7 mouse cellular contexts compared by ENCODE assay signal in the genomic region with DNA sequence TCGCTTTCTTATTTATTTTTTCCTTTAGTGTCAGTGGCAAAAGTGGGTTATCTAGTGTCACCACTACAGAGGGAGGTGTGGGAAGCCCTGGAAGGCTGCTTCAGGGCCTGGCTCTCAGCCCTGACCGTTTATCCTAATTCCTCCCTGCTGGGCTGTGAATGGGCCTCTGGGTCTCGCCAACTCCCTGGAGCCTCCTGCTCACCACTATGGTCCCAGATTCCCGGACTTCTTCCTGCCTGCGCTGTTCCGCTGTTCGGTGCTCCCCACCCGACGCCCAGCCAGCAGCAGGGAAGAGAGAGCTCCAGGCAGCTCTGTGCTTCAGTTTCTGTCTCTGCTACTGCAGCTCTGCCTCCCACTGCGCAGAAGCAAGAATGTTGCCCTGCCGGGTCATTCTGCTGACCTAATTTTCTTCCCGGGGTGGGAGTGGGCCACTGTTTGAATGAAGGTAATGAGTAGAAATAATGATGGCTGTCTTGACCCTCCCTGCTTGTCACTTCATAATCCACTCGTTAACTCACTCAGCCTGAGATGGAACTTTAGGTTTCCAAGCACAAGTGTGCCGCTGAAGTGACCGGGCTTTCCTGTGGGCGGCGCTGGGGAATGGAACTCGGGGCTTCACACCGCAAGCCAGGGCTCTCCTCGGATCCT. TPM values are rescaled to one million over a fixed set of nuclear protein-coding genes. Genes with fewer than 3 reads are reported as not detected.
DNase-seq lines count a peak whose midpoint lies in the region; ATAC-seq and TF ChIP-seq lines count a peak whose summit lies in the region.

No protein-coding gene starts in this region.

- H3K4me3 ChIP-seq in forebrain, embryonic 15.5 days = no peak overlapping the region
- H3K4me3 ChIP-seq in hindbrain, embryonic 15.5 days = no peak overlapping the region
- H3K4me3 ChIP-seq in liver, embryonic 12.5 days = no peak overlapping the region
- H3K4me3 ChIP-seq in olfactory bulb, adult 2 months (ENCODE audit: insufficient read depth, low read depth, low read length) = peak overlapping the region; percentile 2

- no peak for TF ChIP-seq CTCF in olfactory bulb, adult 2 months (IDR thresholded peaks at IDR 0.05; ENCODE audit: insufficient read depth, low read depth, low read length)

- no peak overlapping the region; the same call in 1 of the 2 replicates for H3K27ac ChIP-seq in forebrain, embryonic 15.5 days (replicated peaks)
- H3K27ac ChIP-seq in hindbrain, embryonic 15.5 days (replicated peaks) = 0 out of 2 replicates have a peak overlapping the region, but pooled peaks have one; percentile 10
- H3K27ac ChIP-seq in liver, embryonic 12.5 days = no peak overlapping the region
- H3K27ac ChIP-seq in olfactory bulb, adult 2 months (ENCODE audit: insufficient read depth, low read depth, low read length) = no peak overlapping the region

- ATAC-seq in forebrain, embryonic 15.5 days (replicated peaks) = no peak
- no peak for ATAC-seq in hindbrain, embryonic 15.5 days (ENCODE audit: low FRiP score, low read depth)
- no peak for ATAC-seq in liver, embryonic 12.5 days

- no peak for TF ChIP-seq POLR2A in olfactory bulb, adult 2 months (IDR thresholded peaks at IDR 0.05; ENCODE audit: insufficient read depth, low read depth, low read length)

- DNase-seq in testis, postnatal 10 days (ENCODE audit: low spot score) = peak; percentile 50
- no peak for DNase-seq in testis, postnatal 14 days (ENCODE audit: low spot score)
- DNase-seq in spleen, postnatal 14 days (ENCODE audit: low spot score in 2 of 2) = no peak

- H3K4me1 ChIP-seq in forebrain, embryonic 15.5 days = peaks cover 8% of the 10 kb centered on the region
- peaks cover 15% of the 10 kb centered on the region for H3K4me1 ChIP-seq in hindbrain, embryonic 15.5 days (replicated peaks)
- H3K4me1 ChIP-seq in liver, embryonic 12.5 days = peaks cover 12% of the 10 kb centered on the region; the same call in 1 of the 2 replicates
- peaks cover 18% of the 10 kb centered on the region; the same call in 1 of the 2 replicates for H3K4me1 ChIP-seq in olfactory bulb, adult 2 months (ENCODE audit: control insufficient read depth, insufficient read depth, low read length)

- H3K9me3 ChIP-seq in forebrain, embryonic 15.5 days = no peaks in the 10 kb centered on the region
- no peaks in the 10 kb centered on the region for H3K9me3 ChIP-seq in hindbrain, embryonic 15.5 days
- 0 out of 2 replicates have a peak, but pooled peaks cover 7% of the 10 kb centered on the region for H3K9me3 ChIP-seq in liver, embryonic 12.5 days (replicated peaks)

- peak overlapping the region; percentile 6; the same call in 1 of the 2 replicates for H3K4me2 ChIP-seq in forebrain, embryonic 15.5 days (replicated peaks)
- H3K4me2 ChIP-seq in hindbrain, embryonic 15.5 days = peak overlapping the region; percentile 34
- H3K4me2 ChIP-seq in liver, embryonic 12.5 days = peak overlapping the region; percentile 25; the same call in 1 of the 2 replicates

- H3K27me3 ChIP-seq in forebrain, embryonic 15.5 days = no peaks in the 10 kb centered on the region
- H3K27me3 ChIP-seq in hindbrain, embryonic 15.5 days = no peaks in the 10 kb centered on the region
- no peaks in the 10 kb centered on the region for H3K27me3 ChIP-seq in liver, embryonic 12.5 days (replicated peaks)

- no peaks in the 10 kb centered on the region for H3K36me3 ChIP-seq in forebrain, embryonic 15.5 days
- H3K36me3 ChIP-seq in hindbrain, embryonic 15.5 days = no peaks in the 10 kb centered on the region
- no peaks in the 10 kb centered on the region for H3K36me3 ChIP-seq in liver, embryonic 12.5 days

- H3K9ac ChIP-seq in forebrain, embryonic 15.5 days (replicated peaks) = no peak overlapping the region
- no peak overlapping the region for H3K9ac ChIP-seq in hindbrain, embryonic 15.5 days
- H3K9ac ChIP-seq in liver, embryonic 12.5 days = no peak overlapping the region

- WGBS in forebrain, embryonic 15.5 days = 8% methylated on average over 20 of the region's 20 CpGs
- 14% methylated on average over 20 of the region's 20 CpGs for WGBS in hindbrain, embryonic 15.5 days
- WGBS in liver, embryonic 12.5 days (ENCODE audit: insufficient replicate concordance) = 39% methylated on average over 20 of the region's 20 CpGs
- WGBS in olfactory bulb, adult 2 months = 16% methylated on average over 20 of the region's 20 CpGs

RNA-seq across cellular contexts. Expression of a gene that starts 18.7 kb away (rescaled TPM):
- polyA plus RNA-seq in forebrain, embryonic 15.5 days (2015; fragmentation: Nextera tagmentation; extraction: Ambion mirVana) = 37.5 and 38.3 TPM in 2 replicates
- 39.0 and 41.5 TPM in 2 replicates for polyA plus RNA-seq in hindbrain, embryonic 15.5 days (2015; fragmentation: Nextera tagmentation; extraction: Ambion mirVana)
- 17.4 and 18.1 TPM in 2 replicates for polyA plus RNA-seq in liver, embryonic 12.5 days (2016; fragmentation: Nextera tagmentation; extraction: Ambion mirVana)
- polyA plus RNA-seq in olfactory bulb, adult 2 months (2012; ENCODE audit: insufficient read depth, insufficient read length, low replicate concordance, missing spikeins) = not detected in 2 replicates

RNA-seq across cellular contexts. Expression of a gene that starts 47.8 kb away (rescaled TPM):
- 0.18 and 0.20 TPM in 2 replicates for polyA plus RNA-seq in forebrain, embryonic 15.5 days (2015; fragmentation: Nextera tagmentation; extraction: Ambion mirVana)
- 0.10 and 0.17 TPM in 2 replicates for polyA plus RNA-seq in hindbrain, embryonic 15.5 days (2015; fragmentation: Nextera tagmentation; extraction: Ambion mirVana)
- polyA plus RNA-seq in liver, embryonic 12.5 days (2016; fragmentation: Nextera tagmentation; extraction: Ambion mirVana) = 3.2 and 3.3 TPM in 2 replicates
- polyA plus RNA-seq in olfactory bulb, adult 2 months (2012; ENCODE audit: insufficient read depth, insufficient read length, low replicate concordance, missing spikeins) = not detected in 2 replicates
